Mouse (Mus musculus): ENCODE measurements around the gene Uhmk1. TPM values are rescaled to one million over a fixed set of nuclear protein-coding genes. Genes with fewer than 3 reads are reported as not detected.
A peak's percentile ranks its signal among the peaks of the same experiment; 100 is the strongest.

The Uhmk1 gene
- polyA plus RNA-seq, 1 experiment from 2014 or later = 3.3 TPM

DNA sequence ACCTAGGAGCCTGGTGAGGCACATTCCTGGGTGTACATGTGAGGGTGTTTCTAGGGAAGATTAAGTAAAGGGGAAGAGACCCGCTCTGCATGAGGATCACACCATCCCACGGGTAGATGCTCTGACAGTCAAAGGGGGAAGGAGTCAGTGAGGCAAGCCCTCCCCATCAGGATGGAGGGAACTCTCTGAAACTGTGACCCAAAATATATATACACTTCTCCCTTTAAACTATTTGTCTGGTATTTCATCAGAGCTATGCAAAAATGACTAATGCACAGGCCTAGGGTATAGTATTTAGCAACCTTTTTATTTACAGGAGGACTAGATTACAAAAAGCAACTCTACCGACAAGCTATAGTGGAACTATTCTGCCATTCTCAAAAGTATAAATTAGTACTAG lies 50.3 kb downstream of the Uhmk1 start:
- peaks cover 20% of the 10 kb centered on the region for H3K36me3 ChIP-seq (replicated peaks; ENCODE audit: insufficient read depth, low read length)
- H3K27me3 ChIP-seq (ENCODE audit: insufficient read depth, low read length) = no peaks in the 10 kb centered on the region
- H3K4me2 ChIP-seq (ENCODE audit: low read depth, low read length) = no peak overlapping the region
- no peak for DNase-seq
- H3K9ac ChIP-seq (replicated peaks) = no peak overlapping the region
- peaks cover 10% of the 10 kb centered on the region for H3K4me1 ChIP-seq (ENCODE audit: insufficient read depth)
- no peak overlapping the region for H3K4me3 ChIP-seq (ENCODE audit: low read depth, low read length)
- WGBS (ENCODE audit: insufficient replicate concordance) = 72% methylated on average over 3 of the region's 3 CpGs
- no peak overlapping the region for H3K27ac ChIP-seq (ENCODE audit: low read depth)
- no peak for ATAC-seq
- TF ChIP-seq CTCF (IDR thresholded peaks at IDR 0.05; ENCODE audit: low read depth) (no peak), EP300 (IDR thresholded peaks at IDR 0.05; ENCODE audit: low read depth) (no peak)
- H3K9me3 ChIP-seq (ENCODE audit: low read length) = no peaks in the 10 kb centered on the region

- DNase-seq (no peak), ATAC-seq (0 out of 2 replicates have a peak, but pooled peaks have one; percentile 8)
- peaks cover 10% of the 10 kb centered on the region for H3K4me1 ChIP-seq (ENCODE audit: insufficient read depth)
- no peaks in the 10 kb centered on the region for H3K9me3 ChIP-seq (ENCODE audit: low read length)
- no peaks in the 10 kb centered on the region for H3K27me3 ChIP-seq (ENCODE audit: insufficient read depth, low read length)
- H3K4me2 ChIP-seq (ENCODE audit: low read depth, low read length) = no peak overlapping the region
- no peak for TF ChIP-seq CTCF (IDR thresholded peaks at IDR 0.05; ENCODE audit: low read depth)
- no peak for TF ChIP-seq EP300 (IDR thresholded peaks at IDR 0.05; ENCODE audit: low read depth)
- 58% methylated on average over 2 of the region's 2 CpGs for WGBS (ENCODE audit: insufficient replicate concordance)
- no peak overlapping the region for H3K9ac ChIP-seq (replicated peaks)
- peaks cover 22% of the 10 kb centered on the region for H3K36me3 ChIP-seq (replicated peaks; ENCODE audit: insufficient read depth, low read length)
- no peak overlapping the region for H3K4me3 ChIP-seq (ENCODE audit: low read depth, low read length)
- peak overlapping the region; percentile 26; the same call in 1 of the 2 replicates for H3K27ac ChIP-seq (ENCODE audit: low read depth)
Observed at GRCm38 (mm10) chr1:170164053-170164614, 51.1 kb downstream of the Uhmk1 start.

DNA sequence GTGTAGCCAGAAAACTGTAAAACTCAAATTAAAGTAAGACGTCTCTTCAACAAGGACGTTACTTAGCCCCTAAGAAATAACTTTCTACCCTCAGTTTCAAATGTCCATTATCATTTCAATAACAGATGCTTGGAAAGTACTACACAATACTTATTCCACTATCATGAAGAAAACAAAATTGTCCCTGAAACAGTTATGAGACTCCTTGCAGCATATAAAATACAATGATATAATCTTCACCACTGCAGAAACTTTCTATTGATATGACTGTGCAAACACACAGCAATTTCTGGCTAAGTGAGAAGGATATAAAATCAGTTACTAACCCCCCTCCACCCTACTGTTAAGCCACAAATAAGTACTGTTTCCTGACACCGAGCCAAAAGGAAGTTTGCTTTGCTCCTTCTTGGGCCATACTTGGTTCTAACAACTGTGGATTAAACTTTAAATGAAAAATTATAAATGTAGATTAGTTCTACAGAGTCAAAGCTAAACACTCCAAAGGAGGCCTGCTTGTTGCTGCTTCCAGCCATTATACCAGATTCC lies 51.7 kb downstream of the Uhmk1 start:
- Histone ChIP-seq H3K36me3 (replicated peaks; ENCODE audit: insufficient read depth, low read length) (peaks cover 28% of the 10 kb centered on the region), H3K9me3 (ENCODE audit: low read length) (no peaks in the 10 kb centered on the region), H3K9ac (replicated peaks) (no peak overlapping the region), H3K4me1 (ENCODE audit: insufficient read depth) (peaks cover 10% of the 10 kb centered on the region), H3K27me3 (ENCODE audit: insufficient read depth, low read length) (no peaks in the 10 kb centered on the region), H3K4me2 (ENCODE audit: low read depth, low read length) (no peak overlapping the region), H3K4me3 (ENCODE audit: low read depth, low read length) (no peak overlapping the region), H3K27ac (ENCODE audit: low read depth) (peak overlapping the region; percentile 26; the same call in 1 of the 2 replicates)
- DNase-seq = no peak
- 55% methylated on average over 3 of the region's 3 CpGs for WGBS (ENCODE audit: insufficient replicate concordance)
- ATAC-seq = no peak
- TF ChIP-seq CTCF (IDR thresholded peaks at IDR 0.05; ENCODE audit: low read depth) = no peak
- peak; percentile 52 for TF ChIP-seq EP300 (IDR thresholded peaks at IDR 0.05; ENCODE audit: low read depth)

GRCm38 (mm10) chr1:170161852-170162251 lies 53.3 kb downstream of the Uhmk1 start:
- Histone ChIP-seq H3K27me3 (ENCODE audit: insufficient read depth, low read length) (no peaks in the 10 kb centered on the region), H3K4me2 (ENCODE audit: low read depth, low read length) (no peak overlapping the region), H3K36me3 (replicated peaks; ENCODE audit: insufficient read depth, low read length) (peaks cover 39% of the 10 kb centered on the region), H3K9ac (replicated peaks) (no peak overlapping the region), H3K9me3 (ENCODE audit: low read length) (no peaks in the 10 kb centered on the region), H3K4me3 (ENCODE audit: low read depth, low read length) (no peak overlapping the region), H3K4me1 (ENCODE audit: insufficient read depth) (peaks cover 10% of the 10 kb centered on the region), H3K27ac (ENCODE audit: low read depth) (no peak overlapping the region)
- 61% methylated on average over 6 of the region's 6 CpGs for WGBS (ENCODE audit: insufficient replicate concordance)
- ATAC-seq (no peak), DNase-seq (peak; percentile 47)
- no peak for TF ChIP-seq EP300 (IDR thresholded peaks at IDR 0.05; ENCODE audit: low read depth)
- no peak for TF ChIP-seq CTCF (IDR thresholded peaks at IDR 0.05; ENCODE audit: low read depth)

- Histone ChIP-seq H3K9me3 (ENCODE audit: low read length) (no peaks in the 10 kb centered on the region), H3K27ac (ENCODE audit: low read depth) (no peak overlapping the region), H3K4me2 (ENCODE audit: low read depth, low read length) (no peak overlapping the region), H3K36me3 (replicated peaks; ENCODE audit: insufficient read depth, low read length) (peaks cover 33% of the 10 kb centered on the region), H3K9ac (replicated peaks) (no peak overlapping the region), H3K27me3 (ENCODE audit: insufficient read depth, low read length) (no peaks in the 10 kb centered on the region), H3K4me3 (ENCODE audit: low read depth, low read length) (no peak overlapping the region), H3K4me1 (ENCODE audit: insufficient read depth) (peaks cover 10% of the 10 kb centered on the region)
- 65% methylated on average over 3 of the region's 3 CpGs for WGBS (ENCODE audit: insufficient replicate concordance)
- TF ChIP-seq CTCF (IDR thresholded peaks at IDR 0.05; ENCODE audit: low read depth) = no peak
- TF ChIP-seq EP300 (IDR thresholded peaks at IDR 0.05; ENCODE audit: low read depth) = no peak
- no peak for ATAC-seq
- DNase-seq = no peak
Observed at GRCm38 (mm10) chr1:170160397-170160938, 54.7 kb downstream of the Uhmk1 start.

GRCm38 (mm10) chr1:170159707-170160106 lies 55.5 kb downstream of the Uhmk1 start:
- no peak overlapping the region for H3K4me3 ChIP-seq (ENCODE audit: low read depth, low read length)
- no peaks in the 10 kb centered on the region for H3K9me3 ChIP-seq (ENCODE audit: low read length)
- no peak overlapping the region for H3K27ac ChIP-seq (ENCODE audit: low read depth)
- H3K9ac ChIP-seq (replicated peaks) = no peak overlapping the region
- peaks cover 31% of the 10 kb centered on the region for H3K36me3 ChIP-seq (replicated peaks; ENCODE audit: insufficient read depth, low read length)
- no peaks in the 10 kb centered on the region for H3K27me3 ChIP-seq (ENCODE audit: insufficient read depth, low read length)
- ATAC-seq (no peak), DNase-seq (no peak)
- 82% methylated on average over 2 of the region's 2 CpGs for WGBS (ENCODE audit: insufficient replicate concordance)
- H3K4me2 ChIP-seq (ENCODE audit: low read depth, low read length) = no peak overlapping the region
- H3K4me1 ChIP-seq (ENCODE audit: insufficient read depth) = peaks cover 10% of the 10 kb centered on the region
- TF ChIP-seq EP300 (IDR thresholded peaks at IDR 0.05; ENCODE audit: low read depth) (no peak), CTCF (IDR thresholded peaks at IDR 0.05; ENCODE audit: low read depth) (0 out of 2 replicates have a peak, but pooled peaks have one; percentile 18)
